Mouse (Mus musculus) B cell, adult 2 months (primary cell): ENCODE measurements at regions not wholly inside any gene's neighbourhood (a gene's known extent, or its start where the extent isn't known, plus 50 kb on each side); places are given as distances from the start of the nearest gene placed in this dataset.

ENCODE experiments used
- DNase-seq, 2 experiments: peaks; one replicate each; pipeline ENCODE4 v3.0.0; 2022

DNA sequence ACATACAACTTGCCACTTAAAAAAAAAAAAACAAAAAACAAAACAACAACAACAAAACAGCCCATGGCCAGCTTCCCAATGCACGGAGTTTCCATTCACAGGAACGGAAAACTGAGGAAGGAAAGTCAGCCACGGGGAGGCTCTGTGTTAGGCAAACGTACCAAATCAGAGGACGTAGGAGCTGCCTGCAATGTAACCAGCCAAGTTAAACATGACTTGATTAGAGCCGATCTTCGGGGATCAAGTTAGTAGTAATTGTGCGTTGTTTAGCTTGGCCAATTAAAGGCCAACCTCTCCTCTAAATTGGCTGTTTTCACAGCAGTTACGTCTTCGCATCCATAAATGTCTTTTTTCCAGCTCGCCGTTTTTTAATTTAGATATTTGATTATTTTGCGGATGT lies 190.7 kb downstream of the Cd83 start:
- DNase-seq = no peak

DNA sequence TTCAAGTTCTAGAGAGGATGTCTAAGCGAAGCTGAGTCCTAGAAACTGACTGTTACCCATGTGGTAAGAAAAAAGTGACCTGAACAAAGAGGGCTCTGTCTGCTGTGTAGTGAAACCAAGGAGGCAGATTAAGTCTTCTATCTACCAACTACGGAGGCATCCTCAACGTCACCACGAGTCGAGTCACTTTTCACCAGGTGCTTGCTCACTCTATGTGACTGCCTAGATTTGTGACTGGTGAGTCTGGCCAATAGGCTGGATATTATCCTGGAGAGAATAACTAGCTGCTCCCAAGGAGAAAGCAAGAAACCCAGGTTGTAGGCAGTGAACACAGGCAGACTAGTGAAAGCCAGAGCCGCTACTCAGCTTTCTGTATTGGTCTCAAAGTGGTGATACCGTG lies 191.2 kb downstream of the Cd83 start:
- DNase-seq = no peak

DNA sequence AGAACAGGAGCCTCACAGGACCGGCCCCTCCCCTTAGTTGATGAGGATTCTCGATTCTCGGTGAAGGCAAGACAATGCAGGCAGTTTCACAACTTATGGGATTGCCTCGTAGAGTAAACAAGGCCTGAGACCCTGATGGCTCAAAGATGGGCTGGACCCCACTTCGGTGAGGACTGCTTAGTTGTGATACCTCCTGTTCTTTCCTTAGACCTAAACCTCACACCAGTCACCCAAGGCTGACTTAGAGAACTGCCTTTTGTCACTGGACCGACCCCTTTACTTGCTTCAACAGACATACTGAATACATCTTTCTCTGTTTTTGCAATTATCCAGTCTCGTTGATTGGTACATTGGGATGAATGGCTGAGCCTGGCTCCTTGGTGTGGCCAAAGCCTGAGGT lies 192.1 kb downstream of the Cd83 start:
- no peak for DNase-seq

DNA sequence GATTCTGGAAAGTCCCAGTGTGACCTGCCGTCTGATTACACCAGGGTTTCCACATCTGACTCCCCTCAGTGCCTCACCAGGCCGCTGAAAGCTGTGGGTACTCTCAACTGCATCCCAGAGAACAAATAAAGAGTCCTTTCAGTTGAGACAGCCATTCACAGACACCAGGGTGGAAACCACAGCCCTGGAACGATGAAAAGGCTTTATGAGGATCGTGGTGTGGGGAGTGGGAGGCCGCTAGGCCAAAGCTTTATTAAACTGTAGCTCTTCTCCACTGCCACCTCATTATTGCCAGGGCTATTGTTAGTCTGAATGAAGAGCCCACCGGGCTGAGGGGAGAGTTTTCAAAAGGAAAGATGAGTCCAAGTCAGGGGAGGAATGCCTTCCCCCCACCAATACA lies 202.8 kb downstream of the Cd83 start:
- no peak for DNase-seq

DNA sequence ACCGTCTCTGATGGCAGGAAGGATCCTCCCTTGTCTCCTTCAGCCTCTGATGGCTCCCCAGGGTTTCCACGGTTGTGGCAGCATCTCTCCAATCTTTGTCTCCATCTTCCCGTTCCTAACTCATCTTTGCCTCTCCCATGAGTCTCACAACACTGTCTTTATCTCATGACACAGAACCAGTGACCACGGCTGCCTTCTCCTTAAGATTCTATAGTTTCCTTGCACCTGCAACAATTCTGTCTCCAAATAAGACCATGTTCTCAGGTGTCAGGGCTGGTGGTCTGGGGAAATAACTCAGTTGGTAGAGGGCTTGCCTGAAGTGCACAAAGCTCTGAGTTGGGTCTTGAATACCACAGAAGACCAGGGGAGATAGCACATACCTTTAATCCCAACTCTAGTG lies 203.8 kb downstream of the Cd83 start:
- no peak for DNase-seq

DNA sequence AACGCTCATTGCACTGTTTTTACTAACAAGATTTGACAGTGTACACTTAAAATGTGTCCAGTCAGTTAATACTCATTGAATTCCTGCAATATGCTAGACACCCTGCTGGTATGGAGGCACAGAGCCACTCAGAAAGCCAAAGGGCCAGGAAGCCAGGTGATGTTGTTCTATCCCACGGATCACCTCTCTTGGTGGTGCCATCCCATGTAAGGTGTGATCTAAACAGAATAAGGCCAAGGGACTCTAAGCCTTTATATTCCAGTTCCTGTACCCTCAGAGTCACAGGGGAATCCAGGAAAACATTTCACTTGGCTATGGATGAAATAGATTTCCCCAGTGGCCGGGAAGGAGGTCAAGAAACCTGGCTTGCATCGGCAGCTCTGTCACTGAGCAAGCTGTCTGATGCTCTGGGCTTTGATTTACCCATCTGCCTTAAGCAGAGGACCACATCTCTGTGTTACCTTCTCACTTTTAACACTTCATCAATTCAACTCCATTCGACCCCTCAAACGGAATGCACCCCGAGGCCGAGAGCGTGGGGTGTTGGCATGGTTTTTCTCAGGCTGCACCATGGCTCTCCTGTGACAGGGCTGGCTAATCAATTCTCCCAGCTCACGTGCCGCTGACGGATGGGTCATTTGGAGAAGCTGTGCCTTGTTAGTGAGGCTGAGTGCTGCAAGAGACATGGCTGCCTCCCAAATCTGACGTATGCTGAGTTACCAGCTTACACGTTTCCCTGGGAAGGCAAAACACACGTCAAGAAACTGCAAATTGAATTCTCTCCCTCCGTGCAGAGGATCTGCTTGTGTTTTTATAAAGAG lies 205.9 kb downstream of the Cd83 start:
- no peak for DNase-seq

DNA sequence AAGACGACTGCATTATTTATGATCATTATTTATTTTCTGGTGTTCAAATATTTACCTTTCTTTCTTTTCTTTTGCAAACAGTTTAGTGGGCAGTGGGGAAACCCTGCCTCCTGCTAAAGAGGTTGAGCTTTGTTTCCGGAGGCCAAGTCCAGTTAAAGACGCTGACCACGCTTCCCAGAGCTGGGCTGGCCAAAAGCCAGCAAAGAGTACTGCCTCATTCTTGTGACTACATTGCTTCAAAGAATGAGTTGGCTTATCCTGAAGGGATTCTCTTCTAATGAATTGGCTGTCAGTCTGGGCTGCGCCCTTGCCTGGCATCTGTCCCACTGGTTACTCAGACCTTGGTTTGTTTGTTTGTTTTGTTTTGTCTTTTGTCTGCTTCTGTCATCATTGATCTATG lies 207.2 kb downstream of the Cd83 start:
- no peak for DNase-seq

DNA sequence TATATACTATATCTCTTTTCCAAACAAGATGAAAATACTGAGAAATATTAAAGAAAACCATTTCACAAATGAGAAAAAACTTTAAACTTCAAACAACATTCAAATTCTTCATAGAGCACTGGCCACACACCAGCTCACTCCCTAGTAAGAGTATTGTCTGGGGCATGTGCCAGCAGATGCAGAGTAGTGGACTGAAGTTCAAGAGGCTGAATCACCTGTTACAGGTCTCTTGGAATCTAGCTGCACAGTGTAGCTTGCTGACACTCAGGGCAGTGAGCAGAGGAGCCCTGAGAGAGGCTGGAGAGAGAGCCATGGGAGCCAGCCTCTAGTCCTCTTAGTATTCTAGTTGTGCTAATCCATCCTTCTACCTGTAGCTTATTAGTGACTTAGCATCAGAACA lies 208.4 kb downstream of the Cd83 start:
- DNase-seq = no peak

DNA sequence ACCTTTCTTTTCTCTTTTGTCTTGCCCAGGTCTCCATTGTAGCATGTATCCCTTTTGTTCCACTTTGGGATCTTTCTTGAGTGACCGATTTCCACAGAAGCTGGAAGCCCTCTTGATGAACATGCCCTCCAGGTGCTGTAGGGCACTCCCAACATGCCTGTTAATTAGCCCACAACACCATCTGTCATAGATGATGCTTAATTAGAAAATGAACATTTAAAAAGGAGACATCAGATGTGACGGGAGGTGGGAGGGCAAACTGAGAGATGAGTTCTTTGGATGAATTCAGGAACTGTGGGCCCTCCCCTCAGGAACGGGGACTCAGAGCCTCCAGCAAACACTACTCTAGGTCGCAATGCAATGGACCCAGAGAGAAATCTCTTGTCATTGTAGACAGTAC lies 209.8 kb downstream of the Cd83 start:
- no peak for DNase-seq

DNA sequence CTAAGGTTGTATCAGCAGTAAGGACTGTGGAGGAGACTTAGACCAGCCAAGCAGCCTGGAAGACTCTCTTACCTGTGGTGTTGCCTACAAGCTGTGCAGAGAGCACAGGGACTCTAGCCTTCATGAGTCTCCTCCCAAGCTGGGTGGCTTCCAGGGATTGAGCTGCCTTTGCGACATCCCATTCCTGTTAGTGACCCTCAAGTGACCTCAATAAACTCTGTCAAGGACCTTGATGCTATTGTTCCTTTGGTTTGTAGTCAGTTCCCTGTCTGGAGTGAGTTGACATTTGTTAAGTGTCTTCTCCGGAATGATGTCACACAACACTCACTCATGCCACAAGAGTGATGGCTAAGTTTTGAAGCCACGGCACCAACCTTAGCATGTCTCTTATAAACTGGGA lies 211.0 kb downstream of the Cd83 start:
- DNase-seq = no peak

DNA sequence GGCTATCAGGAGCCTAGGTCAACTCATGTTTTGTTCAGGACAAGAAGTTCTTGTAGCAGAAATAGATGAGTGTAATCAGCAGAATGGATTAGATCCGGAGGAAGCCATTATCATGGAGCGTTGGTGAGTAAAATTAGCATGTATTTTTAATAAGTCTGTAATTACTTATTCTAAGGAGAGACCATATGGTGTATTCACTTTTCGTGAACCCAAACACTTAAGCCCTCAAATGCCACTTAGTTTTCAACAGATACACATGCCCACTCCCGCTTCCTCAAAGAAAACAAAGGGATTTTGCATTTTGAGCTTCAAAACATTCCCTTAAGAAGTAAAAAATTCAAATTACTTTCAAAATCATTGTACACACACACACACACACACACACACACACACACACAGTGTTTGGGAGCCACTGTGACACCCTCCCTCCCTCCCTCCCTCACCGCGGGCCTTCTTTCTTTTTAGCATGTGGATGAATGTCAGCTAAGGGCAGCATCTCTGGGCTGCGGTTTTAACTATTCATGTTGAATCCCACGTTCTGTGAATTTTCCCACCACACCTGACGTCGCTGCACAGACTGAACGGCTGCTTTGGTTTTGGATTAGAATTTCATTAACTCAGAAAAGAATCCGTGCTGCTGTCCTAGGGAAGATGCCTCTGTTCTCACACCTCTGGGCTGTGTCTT lies 217.4 kb downstream of the Cd83 start:
- DNase-seq = no peak

DNA sequence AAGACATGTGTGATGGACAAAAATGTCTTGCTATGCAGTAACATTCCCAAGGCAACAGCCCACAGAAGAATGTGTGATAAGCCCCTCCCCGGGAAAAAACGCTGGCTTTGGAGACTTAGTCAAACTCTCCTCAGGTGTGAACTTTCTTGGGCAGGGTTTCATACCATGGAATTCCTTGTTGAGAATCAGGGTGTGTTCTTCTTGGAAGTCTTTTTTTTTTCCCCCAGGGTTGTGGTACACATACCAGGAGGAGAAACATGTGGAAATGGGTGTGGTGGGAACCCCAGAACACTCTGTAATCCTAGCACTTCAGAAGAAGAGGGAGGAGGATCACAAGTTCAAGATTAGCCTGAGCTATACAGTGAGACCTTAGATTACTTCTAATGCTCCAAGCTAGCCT lies 228.3 kb downstream of the Cd83 start:
- no peak for DNase-seq

DNA sequence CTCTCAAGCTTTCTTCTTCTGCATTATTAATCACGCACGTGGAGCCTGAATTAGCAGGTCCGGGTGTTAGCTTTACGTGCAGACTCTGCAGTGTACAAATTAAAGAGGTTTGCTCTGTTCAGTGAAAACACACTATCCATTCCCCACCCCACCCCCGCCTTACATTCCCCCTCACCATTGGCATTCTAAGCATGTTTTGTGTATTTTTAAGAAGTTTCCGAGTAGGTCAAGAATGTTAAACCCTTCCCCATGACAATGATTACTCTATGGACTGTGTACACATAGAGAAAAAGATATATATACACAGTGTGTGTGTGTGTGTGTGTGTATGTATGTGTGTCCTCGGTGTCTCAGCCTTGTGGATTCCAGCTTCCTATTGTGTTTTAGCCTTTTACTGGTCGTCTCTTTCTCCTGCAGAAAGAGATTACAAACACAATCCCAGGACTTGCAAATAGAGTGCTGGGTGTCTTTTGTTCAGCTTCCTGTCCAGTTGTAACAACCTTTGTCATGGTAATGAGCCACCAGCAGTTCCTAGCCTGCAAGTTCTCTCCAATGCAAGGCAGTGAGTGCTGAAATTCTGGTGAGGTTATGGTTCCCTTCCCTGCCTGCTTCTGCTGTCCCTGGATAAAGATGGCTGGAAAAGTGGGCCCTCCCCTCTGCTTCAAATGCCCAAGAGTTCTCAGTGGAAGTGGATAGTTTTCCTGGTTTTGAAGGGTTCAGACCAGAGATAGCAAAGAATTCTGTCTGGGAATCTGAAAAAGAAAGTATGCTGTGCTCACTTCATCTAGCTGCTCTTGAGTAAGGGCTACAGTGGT lies 234.1 kb downstream of the Cd83 start:
- no peak for DNase-seq

DNA sequence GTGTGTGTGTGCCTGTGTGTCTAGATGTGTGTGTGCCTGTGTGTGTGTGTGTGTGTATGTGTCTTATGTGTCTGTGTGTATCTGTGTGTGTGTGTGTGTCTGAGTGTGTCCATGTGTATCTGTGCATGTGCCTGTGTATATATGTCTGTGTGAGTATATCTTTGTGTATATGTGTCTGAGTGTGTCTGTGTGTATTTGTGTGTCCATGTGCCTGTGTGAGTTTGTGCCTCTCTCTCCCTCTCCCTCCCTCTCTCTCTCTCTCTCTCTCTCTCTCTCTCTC lies 234.7 kb downstream of the Cd83 start:
- no peak for DNase-seq

DNA sequence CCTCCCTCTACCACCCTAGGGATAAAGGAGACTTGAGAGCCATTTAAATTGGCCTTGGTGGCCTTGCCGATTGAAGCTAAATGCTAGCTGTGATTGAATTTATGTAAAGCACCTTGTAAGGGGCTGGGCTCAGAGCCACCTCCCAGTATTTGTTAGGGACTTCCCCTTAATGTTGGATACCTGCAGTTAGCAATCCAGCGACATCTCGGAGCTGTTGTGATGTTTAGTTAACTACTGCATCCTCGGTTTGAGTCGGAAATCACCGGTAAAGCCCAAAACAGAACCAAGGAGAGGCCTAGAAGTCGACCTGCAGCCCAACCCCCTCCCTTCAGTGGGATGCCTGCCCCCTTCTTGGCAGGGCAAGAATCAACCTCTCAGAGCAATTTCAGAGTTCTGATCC lies 236.3 kb downstream of the Cd83 start:
- no peak for DNase-seq

DNA sequence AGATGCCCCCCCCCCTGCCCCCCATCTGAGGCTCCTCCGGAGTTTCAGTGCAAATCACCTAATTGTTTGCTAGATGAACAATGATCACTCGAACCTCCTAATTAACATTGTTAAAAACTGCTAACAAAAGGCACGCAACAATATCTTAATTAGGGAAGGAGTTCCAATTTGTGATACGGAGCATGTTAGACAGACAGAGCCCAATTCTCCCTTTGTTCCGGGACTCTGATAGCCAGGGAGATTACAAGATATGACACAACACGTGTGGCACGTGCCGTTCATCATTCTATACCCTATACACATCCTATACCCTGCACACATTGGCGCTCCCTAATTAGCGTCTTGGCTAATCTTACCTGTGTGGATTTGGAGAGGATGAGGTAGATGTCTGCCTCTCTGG lies 237.5 kb downstream of the Cd83 start:
- DNase-seq = no peak

DNA sequence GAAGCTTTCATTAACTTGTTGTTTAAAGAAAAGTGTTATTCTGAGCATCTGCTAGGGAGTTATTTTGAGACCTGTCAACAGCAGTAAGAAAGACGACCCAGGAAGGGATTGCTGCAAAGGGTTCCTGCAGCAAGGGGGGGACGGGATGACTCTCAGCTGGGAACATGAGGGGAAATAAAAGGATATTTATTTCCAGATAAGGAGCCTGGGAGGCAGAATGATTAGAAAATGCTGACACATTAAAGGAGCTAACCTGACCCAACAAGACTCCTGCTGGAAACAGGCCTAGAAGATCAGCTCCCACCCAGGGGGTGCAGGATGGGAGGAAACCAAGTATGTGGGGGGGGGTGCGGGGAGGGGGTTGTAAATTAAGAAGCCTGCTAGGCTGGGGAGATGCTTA lies 240.0 kb downstream of the Cd83 start:
- DNase-seq = no peak

DNA sequence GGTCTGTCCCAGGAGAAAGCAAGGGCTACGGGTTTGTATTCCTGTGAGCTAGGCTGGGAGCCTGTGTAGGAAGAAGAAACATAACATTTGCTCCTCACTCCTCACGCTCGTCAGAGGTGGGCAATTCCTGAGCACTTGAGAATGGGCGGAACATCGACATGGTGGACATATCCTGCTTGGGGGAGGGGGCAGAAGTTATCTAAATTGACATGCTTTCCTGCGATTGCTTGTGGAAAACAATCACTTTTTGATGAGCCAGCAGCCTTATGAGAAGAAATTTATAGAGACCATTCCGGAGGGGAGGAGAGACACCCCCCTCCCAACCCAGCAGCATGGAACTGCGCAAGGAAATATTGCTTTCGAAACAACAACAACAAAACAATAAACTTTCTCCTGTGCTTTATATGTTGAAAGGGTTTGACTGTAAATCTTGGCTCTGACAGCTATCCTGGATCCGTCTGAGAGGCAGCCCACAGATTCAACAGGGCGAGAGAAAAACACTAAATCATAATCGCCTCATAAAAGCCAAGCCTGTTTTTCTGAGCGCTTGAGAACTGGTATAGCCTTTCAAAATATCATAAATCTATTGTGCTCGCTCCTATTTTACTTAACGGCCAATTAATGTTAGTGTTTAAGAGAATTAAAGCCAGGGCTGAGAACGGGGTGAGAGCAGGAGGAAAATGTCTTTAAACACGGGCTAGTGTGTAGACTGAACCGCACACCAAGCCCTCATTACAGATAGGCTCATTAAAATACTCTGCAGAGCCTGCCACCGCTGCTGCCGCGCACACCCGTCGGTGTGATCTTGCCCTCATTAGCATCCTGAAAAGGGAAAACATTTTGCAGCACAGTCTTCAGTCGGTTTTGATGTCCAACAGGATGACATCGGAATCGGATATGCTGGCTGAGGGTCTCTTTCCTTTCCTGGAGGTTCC lies 242.0 kb downstream of the Cd83 start:
- peak; percentile 29 to 30 for DNase-seq

DNA sequence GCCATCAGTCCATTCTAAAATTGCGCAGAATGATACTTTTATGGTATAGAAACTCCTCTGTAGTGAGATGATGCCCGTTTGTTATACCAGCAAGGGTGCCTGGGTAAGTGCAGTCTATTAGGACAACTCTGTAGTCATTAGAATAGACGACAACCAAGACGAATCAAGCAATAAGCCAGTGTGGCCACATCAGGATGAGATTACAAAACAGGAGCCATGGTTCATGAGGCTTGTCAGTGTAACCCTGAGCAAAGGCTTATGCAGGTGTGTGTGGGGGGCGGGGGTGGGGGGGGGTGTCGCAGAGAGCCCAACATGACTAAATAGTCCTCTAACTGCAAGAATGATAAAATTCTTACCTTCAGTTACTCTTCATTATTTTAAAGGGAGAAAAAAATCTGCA lies 243.5 kb downstream of the Cd83 start:
- no peak for DNase-seq

DNA sequence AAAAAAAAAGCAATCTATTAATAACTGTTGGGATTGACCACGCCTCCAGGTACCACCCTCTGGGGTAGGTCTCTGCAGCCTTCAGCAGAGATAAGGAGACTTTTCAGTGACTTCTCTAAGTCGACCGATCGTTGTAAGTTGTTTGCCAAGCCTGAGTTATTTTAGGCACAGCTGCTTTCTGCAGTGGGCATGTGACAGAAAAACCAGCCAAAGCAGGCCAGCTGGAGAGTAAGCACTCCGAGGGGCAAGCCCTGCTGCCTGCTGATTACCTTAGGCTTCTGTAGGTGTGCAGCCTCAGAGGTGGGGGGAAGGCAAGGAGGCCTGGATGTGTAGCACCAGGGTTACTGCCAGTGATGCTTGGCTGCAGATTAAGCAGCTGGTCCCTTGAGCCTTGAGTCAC lies 246.0 kb downstream of the Cd83 start:
- peak; percentile 21 for DNase-seq

DNA sequence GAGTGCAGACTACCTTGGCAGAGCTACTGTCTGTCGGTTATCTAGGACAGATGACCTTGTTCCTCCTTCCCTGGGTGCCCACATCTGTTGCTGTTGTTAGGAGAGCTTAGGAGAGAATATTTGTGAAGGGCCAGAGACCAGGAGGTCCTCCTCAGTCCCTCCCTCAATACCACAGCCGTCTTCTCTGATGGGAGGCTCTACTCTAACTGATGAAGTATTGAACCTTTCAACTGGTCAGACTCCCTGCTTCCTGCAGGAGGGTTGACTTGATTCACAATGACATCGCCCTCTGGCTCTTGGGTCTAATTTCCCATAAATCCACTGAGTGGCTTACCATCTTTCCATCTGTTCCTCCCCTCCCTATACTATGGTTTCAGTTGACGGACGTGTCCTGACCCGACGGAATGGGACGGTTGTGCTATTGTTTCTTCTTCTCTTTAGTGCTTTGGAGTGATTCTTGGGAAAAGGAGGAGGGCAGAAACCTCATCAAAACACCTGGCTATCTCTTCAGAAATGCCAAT lies 253.3 kb downstream of the Cd83 start:
- DNase-seq = no peak

DNA sequence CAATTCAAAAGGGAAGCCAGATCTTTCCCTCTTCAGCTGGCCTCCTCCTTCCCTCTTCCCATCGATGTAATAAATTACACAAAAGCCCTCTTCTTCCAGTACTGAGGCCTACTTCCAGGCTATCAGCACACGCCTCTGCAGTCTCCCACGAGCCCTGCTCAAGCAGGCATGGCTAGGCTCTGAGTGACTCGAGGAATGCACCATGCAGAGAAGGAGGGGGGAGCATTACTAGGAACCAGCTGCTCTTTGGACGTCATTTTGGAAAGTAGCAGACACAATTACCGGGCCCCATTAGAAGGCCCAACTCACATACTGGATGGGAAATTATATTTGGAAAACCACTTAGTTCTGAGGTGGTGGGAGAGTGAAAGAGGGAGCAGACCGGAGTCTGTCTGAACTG lies 253.7 kb downstream of the Cd83 start:
- no peak for DNase-seq

DNA sequence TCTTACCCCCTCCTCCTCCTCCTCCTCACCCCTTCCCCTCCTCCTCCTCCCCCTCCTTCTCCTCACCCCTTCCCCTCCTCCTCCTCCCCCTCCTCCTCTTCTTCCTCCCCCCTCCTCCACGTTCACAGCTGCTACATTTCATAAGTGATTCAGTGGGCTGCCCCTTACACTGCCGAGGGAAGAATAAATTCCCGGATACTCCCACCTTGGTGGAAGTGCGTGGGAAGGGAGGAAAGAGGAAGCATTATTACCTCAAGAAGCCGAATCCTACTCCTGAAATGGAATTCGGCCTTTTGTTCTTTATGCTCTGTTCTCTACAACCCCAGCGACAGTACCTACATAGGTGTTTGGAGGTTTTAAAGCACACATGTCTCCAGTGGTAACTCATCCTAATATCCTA lies 256.1 kb downstream of the Cd83 start:
- no peak for DNase-seq
